Mouse (Mus musculus): ENCODE results near the gene Siah1a. TPM values are rescaled to one million over a fixed set of nuclear protein-coding genes. Genes with fewer than 3 reads are reported as not detected.

Gene Siah1a
- polyA plus RNA-seq, 1 experiment from 2014 or later, result 67.9 TPM

- H3K4me2 ChIP-seq, result no peak overlapping the region
- no peak for ATAC-seq (ENCODE audit: low FRiP score)
- H3K27me3 ChIP-seq (replicated peaks), result no peaks in the 10 kb centered on the region
- H3K9ac ChIP-seq (replicated peaks), result no peak overlapping the region
- 0 out of 2 replicates have a peak, but pooled peaks cover 3% of the 10 kb centered on the region for H3K36me3 ChIP-seq
- 96% methylated on average over 2 of the region's 2 CpGs for WGBS
- no peaks in the 10 kb centered on the region for H3K9me3 ChIP-seq (replicated peaks)
- no peak overlapping the region for H3K4me3 ChIP-seq (replicated peaks)
- H3K4me1 ChIP-seq, result no peaks in the 10 kb centered on the region
- no peak overlapping the region for H3K27ac ChIP-seq (replicated peaks)
Measured at GRCm38 (mm10) chr8:86695703-86696102, 50.0 kb downstream of the Siah1a start.

- WGBS, result 83% methylated on average over 1 of the region's 1 CpGs
- Histone ChIP-seq H3K4me2 (no peak overlapping the region), H3K27me3 (replicated peaks) (no peaks in the 10 kb centered on the region), H3K9me3 (replicated peaks) (no peaks in the 10 kb centered on the region), H3K4me1 (no peaks in the 10 kb centered on the region), H3K36me3 (no peaks in the 10 kb centered on the region), H3K27ac (replicated peaks) (no peak overlapping the region), H3K4me3 (replicated peaks) (no peak overlapping the region), H3K9ac (replicated peaks) (no peak overlapping the region)
- ATAC-seq (ENCODE audit: low FRiP score), result no peak
Measured at GRCm38 (mm10) chr8:86694011-86694410, 51.7 kb downstream of the Siah1a start.

GRCm38 (mm10) chr8:86692107-86692506 lies 53.6 kb downstream of the Siah1a start:
- Histone ChIP-seq H3K27me3 (replicated peaks) (no peaks in the 10 kb centered on the region), H3K4me1 (no peaks in the 10 kb centered on the region), H3K9me3 (replicated peaks) (no peaks in the 10 kb centered on the region), H3K27ac (replicated peaks) (no peak overlapping the region), H3K9ac (replicated peaks) (no peak overlapping the region), H3K36me3 (no peaks in the 10 kb centered on the region; the same call in 1 of the 2 replicates), H3K4me3 (replicated peaks) (no peak overlapping the region), H3K4me2 (no peak overlapping the region)
- no peak for ATAC-seq (ENCODE audit: low FRiP score)
- 81% methylated on average over 1 of the region's 1 CpGs for whole genome bisulfite sequencing

- no peak for ATAC-seq (ENCODE audit: low FRiP score)
- Histone ChIP-seq H3K9me3 (replicated peaks) (no peaks in the 10 kb centered on the region), H3K4me2 (no peak overlapping the region), H3K4me1 (no peaks in the 10 kb centered on the region), H3K4me3 (replicated peaks) (no peak overlapping the region), H3K9ac (replicated peaks) (no peak overlapping the region), H3K27me3 (replicated peaks) (no peaks in the 10 kb centered on the region), H3K36me3 (no peaks in the 10 kb centered on the region; the same call in 1 of the 2 replicates), H3K27ac (replicated peaks) (no peak overlapping the region)
- 88% methylated on average over 3 of the region's 3 CpGs for whole genome bisulfite sequencing
Measured at GRCm38 (mm10) chr8:86686629-86687028, 59.1 kb downstream of the Siah1a start.

Other genes with a start within 250 kb of the Siah1a start
- gene Abcc12, start 165.2 kb downstream of the Siah1a start, polyA plus RNA-seq (2015; fragmentation: Nextera tagmentation; extraction: Ambion mirVana), result 0.12 and 0.17 TPM in 2 replicates
- 89.7 and 93.6 TPM in 2 replicates for gene Lonp2, start 121.9 kb downstream of the Siah1a start, polyA plus RNA-seq (2015; fragmentation: Nextera tagmentation; extraction: Ambion mirVana)
- gene Gm10638, start 235 bp downstream of the Siah1a start, polyA plus RNA-seq (2015; fragmentation: Nextera tagmentation; extraction: Ambion mirVana), result 5.5 and 5.9 TPM in 2 replicates
- 8.7 and 8.9 TPM in 2 replicates for gene N4bp1, start 139.3 kb upstream of the Siah1a start, polyA plus RNA-seq (2015; fragmentation: Nextera tagmentation; extraction: Ambion mirVana)